Mouse (Mus musculus) embryo, embryonic 11.5 days (tissue): Measurements from ENCODE around the gene Vmn1r129.
"Not testable (repeated sequence)": the region's sequence is repeated elsewhere in the genome, so short reads cannot be mapped to it uniquely, and the experiment has no call there.

Source experiments
- DNase-seq: peaks from one replicate; pipeline ENCODE4 v3.0.0-alpha.2; 2012; ENCODE audit warnings: low read depth, low spot score

The Vmn1r129 gene

GRCm38 (mm10) chr7:21361191-21361590 is at the start of gene Vmn1r129:
Vmn1r129 (minus strand) TSS chr7:21361291.
- DNase-seq = not testable (repeated sequence)

GRCm38 (mm10) chr7:21349073-21349472 is 12.0 kb downstream of the Vmn1r129 start, which contains the start of gene Vmn1r128:
Vmn1r128 (plus strand) TSS chr7:21349373.
- not testable (repeated sequence) for DNase-seq

GRCm38 (mm10) chr7:21319761-21320160 is 41.3 kb downstream of the Vmn1r129 start, which contains the start of gene Vmn1r127:
Vmn1r127 (minus strand) TSS chr7:21319861.
- DNase-seq = not testable (repeated sequence)
